Mouse (Mus musculus): ENCODE data around the gene Gm42688.

Gm42688 gene

DNA sequence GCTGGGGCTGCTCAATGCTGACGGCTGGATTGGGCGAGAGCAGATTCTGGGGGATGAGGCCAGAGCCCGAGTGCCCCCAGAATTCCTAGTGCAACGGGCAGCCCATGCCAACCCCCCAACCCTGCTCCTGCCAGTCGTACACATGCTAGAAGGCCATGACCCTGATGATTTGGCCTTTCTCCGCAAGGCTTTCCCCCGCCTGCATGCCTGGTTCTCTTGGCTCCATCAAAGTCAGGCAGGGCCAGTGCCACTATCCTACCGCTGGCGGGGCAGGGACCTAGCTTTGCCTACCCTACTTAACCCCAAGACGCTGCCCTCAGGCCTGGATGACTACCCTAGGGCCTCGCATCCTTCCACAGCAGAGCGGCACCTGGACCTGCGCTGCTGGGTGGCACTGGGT lies 16.2 kb downstream of the Gm42688 start:
- no peak for DNase-seq (ENCODE audit: low spot score in 2 of 2)

- no peak for DNase-seq (ENCODE audit: low spot score in 2 of 2)
Observed at GRCm38 (mm10) chr6:83118369-83118768, 17.0 kb downstream of the Gm42688 start.

- no peak for DNase-seq (ENCODE audit: low spot score in 2 of 2)
Observed at GRCm38 (mm10) chr6:83118825-83119733, 17.7 kb downstream of the Gm42688 start.

GRCm38 (mm10) chr6:83119734-83120051 lies 18.3 kb downstream of the Gm42688 start:
- DNase-seq (ENCODE audit: low spot score in 2 of 2): no peak

DNA sequence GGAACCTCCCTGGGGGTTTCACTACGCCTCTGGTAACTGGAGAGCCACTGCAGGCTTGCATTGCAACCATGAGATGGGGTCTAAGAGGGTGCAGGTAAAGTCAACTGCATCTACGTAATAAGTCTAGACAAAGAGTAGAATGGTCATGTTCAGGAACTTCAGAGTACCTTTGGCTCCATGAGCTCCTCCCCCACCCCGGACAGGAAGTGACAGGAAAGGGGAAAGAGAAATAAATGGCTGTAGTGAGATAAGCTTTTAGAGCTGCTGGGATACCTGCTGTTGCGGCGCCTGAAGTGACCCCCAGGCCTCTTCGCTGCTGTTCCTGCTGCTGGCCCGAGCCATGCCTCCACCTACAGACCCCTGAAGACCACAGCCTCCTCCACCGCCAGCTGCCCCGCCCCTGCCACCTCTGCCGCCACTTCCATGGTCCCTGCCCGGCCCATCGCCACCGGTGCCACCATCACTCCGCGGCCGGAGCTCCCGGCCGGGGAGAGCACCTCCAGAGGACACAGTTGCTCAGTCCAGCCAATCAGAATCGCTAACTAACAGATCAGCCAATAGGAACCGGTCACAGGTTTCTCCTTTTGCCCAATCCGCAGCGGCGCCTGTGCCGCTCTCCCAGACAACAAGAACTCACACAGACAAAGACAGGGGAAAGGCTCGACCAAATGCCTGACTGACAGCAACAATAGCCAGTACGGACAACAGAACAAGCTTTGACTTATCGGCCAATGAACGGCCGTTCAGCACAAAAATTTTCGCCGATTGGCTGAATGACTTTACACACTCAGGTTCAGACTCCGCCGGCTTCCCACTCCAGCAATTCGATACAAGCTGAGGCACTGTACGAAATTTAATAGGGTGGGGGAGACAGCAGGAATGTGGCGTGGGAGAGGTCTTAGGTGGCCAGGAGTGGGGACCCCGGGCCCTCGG lies 19.8 kb downstream of the Gm42688 start, which contains the start of gene Wbp1:
Gene Wbp1 (minus strand): TSS at position 630 of the 933 bp plus-strand sequence.
- DNase-seq (ENCODE audit: low spot score in 2 of 2): peak; percentile 94 to 98

- no peak for DNase-seq (ENCODE audit: low spot score in 2 of 2)
Observed at GRCm38 (mm10) chr6:83121863-83122710, 20.7 kb downstream of the Gm42688 start.

DNA sequence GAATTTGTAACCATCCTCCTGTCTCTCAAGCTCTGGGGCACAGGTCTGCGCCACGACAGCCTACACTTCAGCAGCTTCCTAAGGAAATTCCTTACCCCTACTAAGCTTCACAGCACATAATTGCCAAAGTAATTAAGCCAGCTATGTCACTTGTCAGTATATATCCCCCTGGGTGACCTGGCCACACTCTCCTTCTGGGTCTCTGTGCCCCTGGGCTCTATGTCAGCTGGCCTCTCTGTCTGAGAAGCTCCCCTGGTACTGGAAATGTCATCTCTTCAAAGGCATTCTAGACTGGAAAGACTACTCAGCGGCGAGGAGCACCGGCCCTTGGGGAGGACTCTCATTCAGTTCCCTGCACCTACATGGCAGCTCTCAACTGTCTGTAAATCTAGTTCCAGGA lies 21.5 kb downstream of the Gm42688 start:
- DNase-seq (ENCODE audit: low spot score in 2 of 2): no peak

DNA sequence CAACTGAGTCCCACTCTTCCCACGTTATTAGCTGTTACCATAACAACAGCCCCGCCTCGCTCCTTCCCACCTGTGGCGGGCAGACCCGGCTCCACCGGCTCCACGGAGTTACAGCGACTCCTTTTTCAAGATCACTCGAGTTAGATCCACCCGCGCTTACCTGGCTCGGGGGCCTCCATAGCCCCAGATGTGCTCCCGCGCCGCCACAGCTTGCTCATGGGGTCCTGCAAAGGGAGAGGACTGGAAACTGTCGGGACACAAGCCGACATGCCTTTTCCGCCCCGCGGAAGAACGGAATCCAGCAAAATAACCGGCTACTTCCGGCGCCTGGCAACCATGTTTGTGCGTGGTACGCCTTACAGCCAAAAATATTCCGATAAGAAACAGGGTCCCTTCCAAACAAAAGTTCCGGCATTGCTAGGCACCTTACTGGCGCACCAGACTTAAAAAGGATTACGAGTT lies 23.5 kb downstream of the Gm42688 start:
- peak; percentile 80 to 87 for DNase-seq (ENCODE audit: low spot score in 2 of 2)

DNA sequence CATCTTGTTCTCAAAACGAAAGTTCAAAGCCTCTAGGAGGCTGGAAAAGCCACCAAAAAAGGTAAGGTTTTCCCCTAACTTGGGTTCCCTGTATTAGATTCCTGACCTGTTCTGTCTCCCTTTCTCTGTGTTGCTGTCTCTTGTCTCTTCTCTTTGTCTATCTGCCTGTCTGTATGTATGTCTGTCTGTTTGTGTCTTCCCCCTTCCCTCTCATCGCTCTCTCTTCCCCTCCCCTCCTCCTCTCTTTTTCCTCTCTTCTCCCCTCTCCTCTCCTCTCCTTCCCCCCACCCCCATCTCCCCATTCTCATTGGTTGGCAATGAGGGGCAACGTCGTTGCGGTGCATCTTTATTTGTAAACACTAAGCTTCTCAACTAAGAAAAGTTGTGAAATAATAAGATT lies 23.9 kb downstream of the Gm42688 start, which contains the start of gene Ino80b:
Gene Ino80b (minus strand): TSS at position 101 of the 400 bp plus-strand sequence.
- DNase-seq (ENCODE audit: low spot score in 2 of 2): no peak

DNA sequence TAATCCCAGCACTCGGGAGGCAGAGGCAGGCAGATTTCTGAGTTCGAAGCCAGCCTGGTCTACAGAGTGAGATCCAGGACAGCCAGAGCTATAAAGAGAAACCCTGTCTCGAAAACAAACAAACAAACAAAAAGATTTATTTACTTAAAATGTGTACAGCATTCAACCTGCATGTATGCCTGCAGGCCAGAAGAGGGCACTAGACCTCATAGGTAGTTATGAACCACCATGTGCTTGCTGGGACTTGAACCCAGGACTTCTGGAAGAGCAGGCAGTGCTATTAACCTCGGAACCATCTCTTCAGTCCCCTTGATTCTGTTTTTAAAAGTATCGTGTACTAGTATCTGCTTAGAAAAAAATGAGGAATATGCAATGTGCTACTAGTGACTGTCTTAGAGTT lies 26.0 kb downstream of the Gm42688 start:
- DNase-seq (ENCODE audit: low spot score in 2 of 2): no peak

DNA sequence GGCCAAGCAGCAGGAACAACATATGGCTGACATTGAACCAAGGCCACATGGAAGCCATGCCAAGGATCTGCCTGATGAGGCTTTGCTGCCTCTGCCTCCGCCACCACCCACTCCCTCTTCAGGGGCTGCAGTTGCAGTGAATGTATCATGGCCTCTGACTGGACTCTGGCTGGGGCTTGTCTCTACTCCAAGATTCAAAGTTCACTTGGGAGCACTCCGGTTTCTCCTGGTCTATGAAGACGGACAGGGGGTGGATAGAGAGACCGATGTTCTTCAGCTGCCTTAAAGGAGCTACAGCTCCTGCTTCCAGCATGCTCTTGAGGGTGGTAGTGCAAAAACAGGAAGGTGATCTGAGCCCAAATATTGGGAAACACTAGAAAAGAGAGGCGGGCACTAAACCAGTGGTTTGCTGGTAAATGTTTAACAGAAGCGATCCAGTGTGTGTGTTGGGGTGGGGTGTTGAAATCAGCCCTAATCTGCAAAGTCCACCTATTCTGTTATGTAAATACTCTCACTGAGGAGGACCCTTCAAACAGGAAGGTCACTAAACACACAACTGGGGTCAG lies 30.1 kb downstream of the Gm42688 start:
- no peak for DNase-seq (ENCODE audit: low spot score in 2 of 2)

DNA sequence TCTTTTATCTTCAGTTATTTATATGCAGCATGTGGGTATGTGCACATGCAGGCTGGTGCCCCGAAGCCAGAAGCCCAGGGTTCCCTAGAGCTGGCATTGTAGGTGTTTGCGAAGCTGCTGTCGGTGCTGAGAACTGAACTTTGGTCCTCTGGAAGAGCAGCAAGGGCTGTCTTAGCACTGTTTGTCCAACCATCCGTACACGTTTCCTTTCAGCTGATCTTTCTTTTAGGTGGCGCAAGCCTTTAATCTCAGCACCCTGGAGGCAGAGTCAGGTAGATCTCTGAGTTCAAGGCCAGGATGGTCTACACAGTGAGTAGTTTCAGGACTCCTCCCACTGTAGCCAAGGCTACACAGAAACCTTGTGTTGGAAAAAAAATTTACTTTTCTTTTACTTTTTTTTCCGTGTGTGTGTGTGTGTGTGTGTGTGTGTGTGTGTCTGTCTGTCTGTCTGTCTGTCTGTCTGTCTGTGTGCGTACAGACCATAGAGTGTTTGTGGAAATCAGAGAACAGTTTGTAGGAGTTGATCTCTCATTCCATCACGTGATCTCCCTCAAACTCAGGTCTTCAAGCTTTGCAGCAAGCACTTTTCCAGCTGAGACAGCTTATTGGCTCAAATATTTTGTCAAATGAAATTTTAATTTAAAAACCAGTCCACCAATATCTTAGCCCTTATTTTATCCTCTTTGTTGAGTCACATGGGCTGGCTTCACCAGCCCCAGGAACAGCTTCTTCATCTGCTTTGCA lies 30.9 kb downstream of the Gm42688 start:
- no peak for DNase-seq (ENCODE audit: low spot score in 2 of 2)

GRCm38 (mm10) chr6:83134226-83134625 lies 32.8 kb downstream of the Gm42688 start:
- no peak for DNase-seq (ENCODE audit: low spot score in 2 of 2)

DNA sequence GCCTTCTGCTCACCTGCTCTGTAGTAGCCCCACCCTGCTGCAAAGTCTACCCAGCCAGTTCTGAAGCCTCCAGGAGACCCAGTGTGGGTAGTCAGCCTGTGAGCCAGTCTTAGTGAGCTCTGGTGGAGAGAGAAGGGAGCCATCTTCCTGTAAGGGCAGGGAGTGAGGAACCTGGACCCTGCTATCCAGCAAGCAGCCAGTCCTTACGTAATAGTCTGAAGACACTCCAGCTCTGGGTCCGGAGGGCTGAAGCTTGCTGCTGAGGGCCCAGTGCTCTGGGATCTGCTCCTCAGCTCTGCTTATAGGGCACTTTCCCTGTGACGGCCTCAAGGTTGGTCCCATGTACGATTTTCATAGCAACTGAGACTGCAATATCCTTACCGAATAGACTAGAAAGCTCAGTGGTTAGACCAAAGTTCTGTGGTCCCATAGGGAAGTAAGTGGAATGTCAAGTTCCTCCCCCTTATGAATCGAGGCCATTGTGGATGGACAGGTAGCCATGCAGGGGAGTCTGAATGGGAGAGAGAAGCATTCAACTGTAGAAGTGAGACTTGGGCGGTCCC lies 33.6 kb downstream of the Gm42688 start, which contains the start of gene Rtkn:
Gene Rtkn (plus strand): TSS at position 513 of the 563 bp plus-strand sequence.
- no peak for DNase-seq (ENCODE audit: low spot score in 2 of 2)

DNA sequence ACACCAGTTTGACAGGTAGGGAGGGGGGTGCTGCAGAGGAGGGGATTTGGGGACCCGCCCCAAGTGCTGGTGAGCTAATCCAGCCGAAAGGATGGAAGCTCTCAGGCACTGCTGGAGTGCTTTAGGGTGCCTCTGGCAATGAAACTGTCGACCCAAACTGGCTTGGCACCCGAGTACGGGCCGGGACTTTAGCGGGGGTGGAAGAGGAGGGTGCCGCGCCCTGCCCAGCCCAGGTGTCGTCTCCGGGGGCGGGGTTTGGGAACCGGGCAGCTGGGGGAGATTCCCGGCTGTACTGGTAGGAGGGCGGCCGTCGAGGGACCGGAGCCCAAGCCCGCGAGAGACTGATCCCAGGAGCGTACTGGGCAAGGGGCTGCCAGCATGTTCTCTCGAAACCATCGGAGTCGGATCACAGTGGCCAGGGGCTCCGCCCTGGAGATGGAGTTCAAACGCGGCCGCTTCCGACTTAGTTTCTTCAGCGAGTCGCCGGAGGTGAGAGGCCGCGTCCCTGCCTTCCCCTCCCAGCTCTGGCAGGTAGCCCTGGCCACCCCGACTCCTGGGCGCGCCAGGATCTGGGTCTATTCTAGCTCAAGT lies 34.2 kb downstream of the Gm42688 start:
- DNase-seq (ENCODE audit: low spot score in 2 of 2): no peak

GRCm38 (mm10) chr6:83136291-83136880 lies 35.0 kb downstream of the Gm42688 start:
- no peak for DNase-seq (ENCODE audit: low spot score in 2 of 2)

DNA sequence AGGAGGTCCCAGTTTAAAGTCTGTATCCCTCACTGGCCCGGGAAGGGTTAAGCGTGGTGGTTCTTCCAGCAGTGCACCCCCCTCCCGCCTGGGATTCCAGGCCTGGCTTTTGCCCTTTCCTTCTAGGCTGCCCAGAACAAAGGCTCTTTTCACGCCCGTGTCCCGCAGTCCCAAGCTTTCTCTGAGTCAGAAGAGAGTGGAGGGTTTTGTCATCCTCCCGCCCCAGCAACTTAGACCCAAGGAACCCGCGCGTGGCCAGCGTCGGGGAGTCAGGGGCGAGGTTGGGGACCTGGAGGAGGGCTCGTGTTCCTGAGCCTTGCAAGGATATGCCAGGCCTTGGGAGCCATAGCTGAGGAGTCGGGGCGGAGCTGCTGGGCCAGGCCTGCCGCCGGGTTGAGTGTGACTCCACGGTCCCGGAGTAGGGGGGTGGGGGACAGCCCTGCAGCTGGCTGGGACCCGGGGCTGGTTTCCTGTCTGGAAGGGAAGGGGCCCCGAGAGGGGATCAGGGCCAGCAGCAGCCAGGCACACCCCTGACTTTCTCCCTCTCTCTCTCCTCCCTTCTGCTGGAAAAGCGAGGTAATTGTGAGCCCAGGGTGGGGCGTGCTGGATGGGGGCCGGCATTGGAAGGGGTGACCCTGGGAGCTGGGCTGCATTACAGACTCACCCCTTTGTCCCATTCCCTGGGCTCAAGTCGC lies 35.6 kb downstream of the Gm42688 start:
- no peak for DNase-seq (ENCODE audit: low spot score in 2 of 2)

DNA sequence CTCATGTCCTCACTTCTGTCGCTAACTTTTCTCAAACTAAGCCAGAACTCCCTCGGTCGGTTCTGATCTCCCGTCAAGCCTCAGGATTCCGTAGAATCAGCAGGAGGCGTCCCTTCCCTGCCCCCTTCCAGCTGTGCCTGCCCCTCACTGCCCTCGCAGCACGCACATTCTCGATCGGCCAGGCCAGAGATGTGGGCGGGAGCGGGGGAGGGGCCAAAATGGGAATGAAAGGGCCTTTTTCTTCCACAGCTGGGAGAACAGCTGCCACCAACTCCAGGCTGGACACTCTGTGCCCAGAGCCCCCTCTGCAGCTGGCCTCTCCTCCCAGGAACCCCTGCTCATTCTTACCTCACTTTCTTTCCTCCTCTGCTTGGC lies 36.1 kb downstream of the Gm42688 start:
- peak; percentile 64 to 70 for DNase-seq (ENCODE audit: low spot score in 2 of 2)

- DNase-seq (ENCODE audit: low spot score in 2 of 2): no peak
Observed at GRCm38 (mm10) chr6:83138056-83138455, 36.6 kb downstream of the Gm42688 start.

All from frontal cortex, postnatal 14 days (tissue).